Mouse (Mus musculus): ENCODE measurements around the gene Uqcrc2. TPM values are rescaled to one million over a fixed set of nuclear protein-coding genes. Genes with fewer than 3 reads are reported as not detected.

Uqcrc2 gene
- total RNA-seq, 2 experiments from 2014 or later = 505 to 521 TPM

GRCm38 (mm10) chr7:120682002-120682401, 47.0 kb downstream of the Uqcrc2 start:
- DNase-seq = no peak
- intact Hi-C loops (cut with DNase I) = no loop called here

- no peak for DNase-seq
- intact Hi-C loops (cut with DNase I) = no loop called here
Measured at GRCm38 (mm10) chr7:120684731-120685161, 49.8 kb downstream of the Uqcrc2 start.

GRCm38 (mm10) chr7:120685227-120685626, 50.3 kb downstream of the Uqcrc2 start:
- no peak for DNase-seq
- intact Hi-C loops (cut with DNase I) = no loop called here

- no peak for DNase-seq
- intact Hi-C loops (cut with DNase I) = loop anchor here (2.0 kb wide), 1 partner anchor 18 kb away; no protein-coding TSS in a partner anchor
Measured at GRCm38 (mm10) chr7:120690634-120691033, 55.7 kb downstream of the Uqcrc2 start.

GRCm38 (mm10) chr7:120693831-120694375, 58.9 kb downstream of the Uqcrc2 start:
- no peak for DNase-seq
- intact Hi-C loops (cut with DNase I) = no loop called here

GRCm38 (mm10) chr7:120695196-120695595, 60.2 kb downstream of the Uqcrc2 start:
- intact Hi-C loops (cut with DNase I) = no loop called here
- DNase-seq = no peak

GRCm38 (mm10) chr7:120695641-120696040, 60.7 kb downstream of the Uqcrc2 start:
- no peak for DNase-seq
- intact Hi-C loops (cut with DNase I) = no loop called here

- no peak for DNase-seq
- intact Hi-C loops (cut with DNase I) = no loop called here
Measured at GRCm38 (mm10) chr7:120696331-120696730, 61.4 kb downstream of the Uqcrc2 start.

GRCm38 (mm10) chr7:120699586-120699985, 64.6 kb downstream of the Uqcrc2 start:
- DNase-seq = no peak
- intact Hi-C loops (cut with DNase I) = no loop called here

- no peak for DNase-seq
- intact Hi-C loops (cut with DNase I) = no loop called here
Measured at GRCm38 (mm10) chr7:120703888-120704287, 68.9 kb downstream of the Uqcrc2 start.

Other genes starting within 250 kb of the Uqcrc2 start
- not detected for gene Abca16, start 225.5 kb upstream of the Uqcrc2 start, total RNA-seq (2021)
- not detected for gene Pdzd9, start 35.2 kb downstream of the Uqcrc2 start, total RNA-seq (2021)
- gene Mosmo, start 42.4 kb downstream of the Uqcrc2 start, total RNA-seq (2021) = 10 to 100 TPM; 16.4 to 16.7 TPM
- gene Vwa3a, start 104.1 kb downstream of the Uqcrc2 start, total RNA-seq (2021) = 1 to 10 TPM in 1 of 2 experiments, under 1 TPM in 1; 0.26 to 1.7 TPM
- under 1 TPM; 0.32 to 0.61 TPM for gene Gm5737, start 177.2 kb downstream of the Uqcrc2 start, total RNA-seq (2021)
- 10 to 100 TPM; 55.7 to 60.3 TPM for gene Eef2k, start 207.7 kb downstream of the Uqcrc2 start, total RNA-seq (2021)